ENCODE assay signal across 9 mouse cellular contexts in the genomic region with DNA sequence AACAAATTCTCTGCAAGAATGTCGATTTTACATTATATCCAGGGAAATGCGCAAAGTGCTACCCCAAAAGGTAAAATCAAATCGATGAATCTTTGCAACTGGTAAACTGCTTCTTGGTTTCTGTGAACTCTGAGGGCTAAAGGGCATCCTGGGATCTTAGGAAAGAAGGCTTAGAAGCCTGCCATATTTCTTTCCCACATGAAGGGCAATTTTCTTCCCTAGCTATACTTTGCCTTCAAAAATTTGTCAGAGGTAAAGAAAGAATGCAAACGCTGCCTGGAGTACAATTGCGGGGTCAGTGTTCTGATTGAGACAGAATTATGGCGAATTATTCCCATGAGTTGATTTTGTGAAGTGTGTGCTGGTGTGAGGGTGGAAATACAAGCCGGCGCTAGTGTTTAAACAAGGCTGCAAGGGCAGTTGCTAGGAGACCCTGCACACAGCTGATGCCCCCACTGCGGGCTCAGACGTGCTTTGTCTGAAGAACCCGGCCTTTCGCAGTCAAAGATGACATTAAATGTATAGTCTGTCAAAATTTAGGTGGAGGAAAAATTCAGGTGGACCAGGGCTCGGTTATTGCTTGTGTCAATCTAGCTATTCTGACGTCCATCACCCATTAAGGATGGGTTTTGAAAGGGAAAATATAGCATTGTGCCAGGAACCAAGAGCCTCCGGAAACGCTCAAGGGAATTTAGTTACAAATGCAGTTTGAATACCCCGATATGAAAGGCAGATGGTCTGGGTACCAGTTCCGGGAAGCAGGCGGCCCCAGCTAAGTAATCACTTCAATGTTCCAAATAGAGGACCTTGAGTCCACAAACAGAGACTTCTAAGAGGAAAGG. TPM values are rescaled to one million over a fixed set of nuclear protein-coding genes. Genes with fewer than 3 reads are reported as not detected.
DNase-seq lines count a peak whose midpoint lies in the region; ATAC-seq and TF ChIP-seq lines count a peak whose summit lies in the region.
"Had no signal": no experiment of that assay in that cellular context is flagged by ENCODE, and none has a peak within 500 bp of the region (broad histone marks: within the 10 kb centered on the region; RNA-seq: fewer than 3 reads in every experiment).

Gene Asb4 (plus strand): TSS at position 51 of the 842 bp plus-strand sequence.

- H3K9me3 ChIP-seq in limb, embryonic 10.5 days (replicated peaks) = no peaks in the 10 kb centered on the region

- ATAC-seq in erythroid progenitor cell, adult 5-6 weeks (replicated peaks; ENCODE audit: low FRiP score, poor library complexity, severe bottlenecking) = no peak

- no peak for TF ChIP-seq POLR2A in lung, adult 2 months (IDR thresholded peaks at IDR 0.05; ENCODE audit: borderline replicate concordance, extremely low read depth, low read depth, low read length)

- no peaks in the 10 kb centered on the region for H3K27me3 ChIP-seq in limb, embryonic 10.5 days (ENCODE audit: low read depth, poor library complexity, severe bottlenecking)

- WGBS in lung, adult 2 months = 14% methylated on average over 19 of the region's 19 CpGs
- 7% methylated on average over 19 of the region's 19 CpGs for WGBS in limb, embryonic 10.5 days

- peak within 1 kb of the TSS; percentile 91 for H3K27ac ChIP-seq in limb, embryonic 10.5 days

- TF ChIP-seq CTCF in lung, adult 2 months (IDR thresholded peaks at IDR 0.05; ENCODE audit: insufficient read depth, low read length) = no peak

- peak within 1 kb of the TSS; percentile 29 for H3K4me3 ChIP-seq in lung, adult 2 months (replicated peaks; ENCODE audit: extremely low read depth, low read depth, low read length)
- H3K4me3 ChIP-seq in limb, embryonic 10.5 days = peak within 1 kb of the TSS; percentile 45

- no peaks in the 10 kb centered on the region for H3K36me3 ChIP-seq in limb, embryonic 10.5 days

- peak; percentile 13 for DNase-seq in adrenal gland, postnatal 10 days
- DNase-seq in adrenal gland, postnatal 25 days = no peak
- no peak for DNase-seq in lung, adult 2 months
- DNase-seq in lung, postnatal 36 days = no peak
- DNase-seq in limb, embryonic 10.5 days (ENCODE audit: low spot score) = peak; percentile 75
- DNase-seq in neural tube, embryonic 10.5 days (ENCODE audit: extremely low spot score, low spot score) = peak; percentile 75
- DNase-seq in testis, postnatal 14 days (ENCODE audit: low spot score) = no peak

- peaks cover 10% of the 10 kb centered on the region for H3K4me1 ChIP-seq in lung, adult 2 months (ENCODE audit: control insufficient read depth, insufficient read depth, low read length)
- peaks cover 69% of the 10 kb centered on the region for H3K4me1 ChIP-seq in limb, embryonic 10.5 days

RNA-seq across cellular contexts. Expression of gene Asb4, which starts in this region (rescaled TPM):
- total RNA-seq in adrenal gland, postnatal 10 days (2021) = 1 to 10 TPM; 6.0 to 6.3 TPM
- 2.6 and 3.5 TPM in 2 replicates for total RNA-seq in adrenal gland, postnatal 25 days (2021)
- 0.26 and 0.89 TPM in 2 replicates for polyA plus RNA-seq in lung, adult 2 months (2012; rRNA removed)
- 371 and 448 TPM in 2 replicates for polyA plus RNA-seq in limb, embryonic 10.5 days (2016; fragmentation: Nextera tagmentation; extraction: Ambion mirVana)
- total RNA-seq in erythroid progenitor cell, adult 5-6 weeks (2015; ENCODE audit: low replicate concordance) = not detected in 2 replicates
- not detected in 2 replicates for total RNA-seq in erythroid progenitor cell, adult 5-6 weeks (2017; ENCODE audit: low replicate concordance)
- total RNA-seq: neutrophil, adult 5-6 weeks had no signal

Comparison
In these comparisons a context has a peak if more than half of its experiments do, and no peak if none do; other contexts are left out.
1. RNA of gene Asb4 (polyA plus RNA-seq): 371 to 448 TPM in limb, embryonic 10.5 days; 0.26 to 0.89 TPM in lung, adult 2 months; every median in the first group is over 100 times any median in the second.
2. DNase-seq: peak in adrenal gland, postnatal 10 days (single experiment), limb, embryonic 10.5 days (single experiment) and neural tube, embryonic 10.5 days (single experiment); none in adrenal gland, postnatal 25 days (single experiment), lung, adult 2 months (single experiment), lung, postnatal 36 days (single experiment) and testis, postnatal 14 days (single experiment).